9 mouse cellular contexts compared by ENCODE assay signal in genomic region chr17:30470790-30471189, GRCm38 (mm10).
DNase-seq lines count a peak whose midpoint lies in the region; ATAC-seq lines count a peak whose summit lies in the region.
"Had no signal": no experiment of that assay in that cellular context is flagged by ENCODE, and none has a peak within 500 bp of the region (broad histone marks: within the 10 kb centered on the region; RNA-seq: fewer than 3 reads in every experiment).

No protein-coding gene starts in this region.

- WGBS in hindbrain, embryonic 12.5 days = 54% methylated on average over 8 of the region's 8 CpGs
- WGBS in hindbrain, embryonic 16.5 days = 52% methylated on average over 8 of the region's 8 CpGs

- H3K27me3 ChIP-seq in hindbrain, embryonic 12.5 days = no peaks in the 10 kb centered on the region
- no peaks in the 10 kb centered on the region for H3K27me3 ChIP-seq in hindbrain, embryonic 16.5 days (replicated peaks; ENCODE audit: control insufficient read depth, insufficient read depth, low read length)
- H3K27me3 ChIP-seq: limb, embryonic 13.5 days had no signal

- H3K9me3 ChIP-seq in hindbrain, embryonic 12.5 days (replicated peaks) = no peaks in the 10 kb centered on the region
- H3K9me3 ChIP-seq in hindbrain, embryonic 16.5 days (ENCODE audit: control insufficient read depth, low read length) = no peaks in the 10 kb centered on the region
- H3K9me3 ChIP-seq: limb, embryonic 13.5 days had no signal

- H3K36me3 ChIP-seq in hindbrain, embryonic 12.5 days = no peaks in the 10 kb centered on the region
- no peaks in the 10 kb centered on the region for H3K36me3 ChIP-seq in hindbrain, embryonic 16.5 days (ENCODE audit: control insufficient read depth, insufficient read depth, low read length)
- H3K36me3 ChIP-seq: limb, embryonic 13.5 days had no signal

- peak; percentile 33 for DNase-seq in urinary bladder, postnatal 25 days (ENCODE audit: low spot score)
- no peak for DNase-seq in urinary bladder, postnatal 36 days (ENCODE audit: low spot score in 2 of 2)
- peak; percentile 50 for DNase-seq in kidney, postnatal 14 days
- DNase-seq in gastrocnemius, postnatal 10 days = no peak

- no peak overlapping the region for H3K4me3 ChIP-seq in hindbrain, embryonic 12.5 days
- no peak overlapping the region for H3K4me3 ChIP-seq in hindbrain, embryonic 16.5 days (ENCODE audit: low read length)
- H3K4me3 ChIP-seq: limb, embryonic 13.5 days had no signal

- no peak for ATAC-seq in hindbrain, embryonic 12.5 days (ENCODE audit: low FRiP score)
- ATAC-seq in hindbrain, embryonic 16.5 days = no peak
- ATAC-seq in megakaryocyte, adult 5-6 weeks (ENCODE audit: poor library complexity, severe bottlenecking) = no peak
- ATAC-seq: forebrain, embryonic 16.5 days had no signal

- peak overlapping the region; percentile 57; the same call in 1 of the 2 replicates for H3K27ac ChIP-seq in hindbrain, embryonic 12.5 days
- no peak overlapping the region for H3K27ac ChIP-seq in hindbrain, embryonic 16.5 days (ENCODE audit: low read depth, low read length)
- H3K27ac ChIP-seq: limb, embryonic 13.5 days had no signal

- peaks cover 28% of the 10 kb centered on the region for H3K4me1 ChIP-seq in hindbrain, embryonic 12.5 days
- peaks cover 22% of the 10 kb centered on the region for H3K4me1 ChIP-seq in hindbrain, embryonic 16.5 days (ENCODE audit: control insufficient read depth, insufficient read depth, low read depth, low read length)

- no peak overlapping the region for H3K9ac ChIP-seq in hindbrain, embryonic 12.5 days
- H3K9ac ChIP-seq in hindbrain, embryonic 16.5 days (ENCODE audit: low read depth, low read length) = no peak overlapping the region
- H3K9ac ChIP-seq: limb, embryonic 13.5 days had no signal

- H3K4me2 ChIP-seq in hindbrain, embryonic 12.5 days (replicated peaks) = no peak overlapping the region
- H3K4me2 ChIP-seq in hindbrain, embryonic 16.5 days (ENCODE audit: low read length) = no peak overlapping the region
- H3K4me2 ChIP-seq: limb, embryonic 13.5 days had no signal

Comparison
In these comparisons a context has a peak if more than half of its experiments do, and no peak if none do; other contexts are left out.
1. DNase-seq: peak in urinary bladder, postnatal 25 days (single experiment) and kidney, postnatal 14 days (single experiment); none in urinary bladder, postnatal 36 days (0 of 2) and gastrocnemius, postnatal 10 days (single experiment).